Mouse (Mus musculus) common myeloid progenitor, adult 5-6 weeks (primary cell): ENCODE measurements at regions not wholly inside any gene's neighbourhood (a gene's known extent, or its start where the extent isn't known, plus 50 kb on each side); places are given as distances from the start of the nearest gene placed in this dataset.
A peak's percentile ranks its signal among the peaks of the same experiment; 100 is the strongest.

ENCODE experiments used
- ATAC-seq: replicated peaks from 2 replicates; pipeline ENCODE4 v1.8.0; 2016; ENCODE audit warnings: low read depth, mild to moderate bottlenecking, moderate TSS enrichment, inconsistent platforms; ENCODE audit not compliant: poor library complexity, severe bottlenecking

DNA sequence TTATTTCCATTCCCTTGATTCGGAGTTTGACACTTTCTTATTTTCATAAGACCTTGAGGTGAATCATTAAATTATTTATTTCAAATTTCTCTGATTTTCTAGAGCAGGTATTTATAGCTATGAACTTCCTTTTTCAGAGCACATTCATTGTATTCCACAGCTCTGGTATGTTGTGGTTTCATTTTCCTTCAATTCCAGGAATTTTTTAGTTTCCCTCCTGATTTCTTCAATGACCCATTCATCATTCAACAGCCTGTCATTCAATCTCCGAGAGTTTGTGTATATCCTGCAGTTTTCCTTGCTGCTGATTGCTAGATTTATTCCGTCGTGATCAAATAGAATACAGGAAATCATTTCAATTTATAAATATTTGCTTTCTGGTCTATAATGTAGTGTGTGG lies 264.7 kb upstream of the Rtl1 start:
- ATAC-seq = no peak

DNA sequence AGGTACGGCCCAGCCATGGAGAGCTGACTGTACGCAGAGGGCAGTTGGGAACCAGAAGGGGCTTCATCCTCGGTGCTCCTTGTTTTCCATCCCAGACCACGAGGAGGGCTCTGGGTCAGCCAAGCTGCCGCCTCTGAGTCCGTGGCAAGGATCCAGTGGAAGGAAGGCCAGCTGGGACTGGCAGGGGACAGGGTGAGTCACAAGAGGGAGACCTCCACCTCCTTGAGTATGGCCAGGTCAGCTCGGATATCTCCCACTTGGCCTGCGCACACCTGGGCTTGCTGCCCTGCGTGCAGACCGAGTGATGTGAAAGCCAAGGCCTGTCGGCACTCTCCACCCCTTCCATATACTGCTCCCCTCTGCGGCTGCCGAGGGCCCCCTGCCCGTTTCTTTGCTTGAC lies 270.9 kb upstream of the Rtl1 start:
- ATAC-seq = no peak

DNA sequence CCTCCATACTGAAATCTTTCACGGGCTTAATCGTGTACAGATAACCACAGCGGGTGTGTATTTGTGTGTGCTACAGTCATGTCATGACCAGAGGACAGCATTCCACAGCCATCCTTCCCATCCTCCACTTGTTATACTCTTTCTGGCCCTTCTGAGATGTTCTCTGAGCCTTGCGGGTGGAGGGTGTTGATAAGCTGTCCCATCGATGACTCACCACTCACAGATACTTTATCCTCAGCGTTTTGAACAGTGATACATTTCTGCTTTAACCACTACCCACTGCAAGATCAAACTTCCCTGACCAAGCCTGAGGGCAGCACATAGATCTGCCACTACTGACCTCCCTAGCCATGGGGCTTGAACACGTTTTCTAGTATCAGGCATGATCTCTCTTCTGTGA lies 274.3 kb upstream of the Rtl1 start:
- ATAC-seq = no peak

DNA sequence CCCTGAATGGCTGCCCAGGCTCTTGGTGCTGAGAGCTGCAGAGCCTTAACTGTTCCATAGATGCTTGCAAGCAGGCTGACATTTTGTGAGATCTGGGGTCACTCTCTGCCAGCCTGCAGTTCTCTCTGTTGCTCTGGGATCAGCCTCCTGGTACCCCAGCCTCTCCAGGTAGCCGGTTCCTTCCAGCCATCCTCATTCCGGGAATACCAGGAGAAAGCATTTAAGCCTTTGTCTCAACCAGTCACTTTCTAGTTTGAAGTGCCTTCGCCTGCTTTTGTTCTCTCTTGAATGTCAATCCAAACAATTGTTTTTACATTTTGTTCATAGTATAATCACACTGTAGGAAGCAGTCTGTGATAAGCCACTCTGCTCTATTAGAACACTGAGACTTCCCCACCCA lies 281.0 kb upstream of the Rtl1 start:
- ATAC-seq = no peak

DNA sequence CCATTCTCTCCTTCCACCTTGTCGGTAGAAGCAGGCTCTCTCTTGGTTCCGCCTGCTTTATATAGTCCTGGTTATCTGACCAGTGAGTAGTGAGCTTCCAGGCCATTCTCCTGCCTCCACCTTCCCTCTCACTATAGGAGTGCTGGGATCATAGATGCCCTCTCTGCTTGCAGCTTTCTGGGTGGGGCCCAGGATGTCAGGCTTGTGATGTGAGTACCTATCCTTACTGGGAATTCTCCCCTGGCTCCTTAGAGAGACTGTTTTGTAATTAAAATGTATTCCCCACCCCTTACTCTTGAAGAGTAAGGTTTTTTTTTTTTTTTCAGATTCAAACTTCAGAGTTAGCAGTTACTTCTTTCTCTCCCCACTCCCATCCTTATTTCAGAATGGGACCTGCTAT lies 291.1 kb upstream of the Rtl1 start:
- no peak for ATAC-seq

DNA sequence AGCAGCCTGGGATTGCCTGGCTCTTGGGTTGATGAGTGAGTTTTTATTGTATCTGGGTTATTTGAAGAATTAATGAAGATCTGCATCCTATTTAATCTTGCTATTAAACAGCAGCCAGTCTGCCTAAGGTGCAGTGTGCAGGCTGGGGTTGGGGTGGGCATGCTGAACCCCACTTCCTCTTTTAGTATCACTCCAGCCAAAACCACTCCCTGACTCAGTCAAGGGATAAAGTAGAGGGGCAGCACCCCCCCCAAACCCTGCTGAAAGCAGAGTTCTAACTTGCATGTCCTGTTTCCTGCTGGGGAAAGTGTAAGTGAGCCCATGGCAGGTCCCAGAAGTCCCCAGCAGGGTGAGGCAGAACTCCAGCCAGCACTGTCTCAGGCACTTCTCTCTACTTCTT lies 292.7 kb upstream of the Rtl1 start:
- peak; percentile 88 for ATAC-seq

DNA sequence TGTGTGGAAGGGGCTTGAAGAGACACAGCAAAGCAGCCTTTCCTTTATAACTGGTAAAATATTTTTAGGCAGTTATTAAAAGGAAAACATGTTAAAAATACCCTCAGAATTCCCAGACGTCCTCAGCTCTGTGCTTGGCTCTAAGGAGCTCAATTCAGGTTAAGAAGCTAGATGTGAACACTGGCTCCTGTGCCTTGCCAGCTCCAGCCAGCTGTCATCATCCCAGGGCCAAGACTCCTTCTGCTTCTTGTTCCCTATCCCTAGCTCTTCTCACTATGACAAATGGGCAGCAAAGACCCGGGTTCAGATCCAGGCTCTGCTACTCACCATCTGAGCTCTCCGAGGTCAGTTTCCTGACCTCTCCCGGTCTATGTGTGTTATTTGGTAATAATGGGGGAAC lies 293.5 kb upstream of the Rtl1 start:
- no peak for ATAC-seq

DNA sequence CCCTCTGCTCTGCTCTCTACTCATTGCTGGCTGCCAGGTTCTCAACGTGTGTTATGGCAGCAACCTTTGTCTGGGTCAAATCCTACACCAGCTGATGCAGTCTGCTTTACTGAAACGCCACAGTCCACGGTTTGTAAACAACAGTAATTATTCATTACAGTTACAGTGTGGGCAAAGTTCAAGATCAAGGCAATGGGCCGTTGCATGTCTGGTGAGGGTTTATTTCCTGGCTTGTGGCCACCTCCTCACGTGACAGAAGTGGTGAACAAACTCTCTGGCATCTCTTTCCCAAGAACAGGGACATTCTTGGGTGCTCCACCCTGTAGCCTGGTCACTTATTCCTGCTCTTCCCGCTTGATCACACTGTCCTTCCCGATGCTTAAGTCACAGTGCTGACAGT lies 295.3 kb upstream of the Rtl1 start:
- ATAC-seq = no peak

DNA sequence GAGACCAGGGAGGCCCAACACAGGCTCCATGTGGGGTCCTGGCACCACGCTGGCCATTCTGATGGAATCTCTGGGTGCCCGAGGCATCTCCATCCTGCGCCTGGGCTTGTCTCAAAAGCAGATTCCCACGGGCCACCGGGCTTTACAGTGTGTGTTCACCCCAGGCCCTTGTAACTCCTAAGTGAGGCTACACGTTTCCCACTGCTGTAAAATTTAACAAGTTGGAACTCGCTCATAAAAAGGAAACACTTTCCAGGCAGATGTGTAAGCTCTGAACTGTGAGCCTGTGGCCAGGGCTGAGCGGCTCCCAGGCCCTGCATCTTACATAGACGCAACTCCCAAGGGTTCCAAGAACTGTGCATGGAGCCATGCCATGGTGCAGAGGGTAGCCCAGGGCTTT lies 296.3 kb upstream of the Rtl1 start:
- ATAC-seq = no peak

DNA sequence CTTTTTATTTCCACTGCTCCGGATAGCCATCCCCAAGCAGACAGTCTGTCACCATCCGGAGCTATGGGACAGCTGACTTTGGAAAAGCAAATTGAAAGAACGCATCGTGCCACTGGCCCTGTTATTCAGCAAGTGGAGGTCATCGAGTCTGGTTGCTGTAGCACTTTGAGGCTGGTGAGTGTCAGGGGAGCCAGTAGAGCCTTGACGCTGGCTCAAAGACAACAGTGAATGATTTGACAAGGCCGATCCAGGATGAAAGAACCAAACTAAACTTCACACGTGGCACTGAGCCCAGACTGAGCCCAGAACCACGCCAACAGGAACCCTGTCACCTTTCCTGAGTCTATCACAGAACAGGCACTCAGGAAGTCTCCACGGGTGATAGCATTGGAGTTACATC lies 296.8 kb upstream of the Rtl1 start:
- ATAC-seq = no peak

DNA sequence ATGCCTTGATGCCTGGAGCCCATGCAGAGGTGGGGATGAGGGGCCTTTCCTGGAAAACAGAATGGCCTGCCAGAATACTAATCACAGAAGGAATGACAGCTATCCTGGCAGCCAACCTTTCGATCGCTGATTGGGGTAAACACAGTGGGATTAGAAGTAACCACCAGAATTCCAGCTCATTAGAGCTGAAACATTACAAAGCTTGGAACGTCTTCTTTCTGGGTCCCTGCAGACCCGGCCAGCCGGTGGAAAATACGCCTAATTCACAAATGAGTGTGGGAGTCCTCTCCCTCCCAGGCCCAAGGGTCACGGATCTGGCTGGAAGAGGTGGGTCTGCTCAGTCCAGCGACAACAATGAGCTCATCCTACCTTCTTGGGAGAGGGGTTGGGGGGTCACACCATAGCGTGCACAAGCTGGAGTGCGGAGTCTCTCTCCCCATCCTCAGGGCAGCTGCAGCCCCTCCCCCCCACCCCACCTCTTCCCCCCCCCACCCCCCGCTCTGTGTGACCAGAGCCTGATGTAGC lies 297.8 kb upstream of the Rtl1 start:
- ATAC-seq = no peak

DNA sequence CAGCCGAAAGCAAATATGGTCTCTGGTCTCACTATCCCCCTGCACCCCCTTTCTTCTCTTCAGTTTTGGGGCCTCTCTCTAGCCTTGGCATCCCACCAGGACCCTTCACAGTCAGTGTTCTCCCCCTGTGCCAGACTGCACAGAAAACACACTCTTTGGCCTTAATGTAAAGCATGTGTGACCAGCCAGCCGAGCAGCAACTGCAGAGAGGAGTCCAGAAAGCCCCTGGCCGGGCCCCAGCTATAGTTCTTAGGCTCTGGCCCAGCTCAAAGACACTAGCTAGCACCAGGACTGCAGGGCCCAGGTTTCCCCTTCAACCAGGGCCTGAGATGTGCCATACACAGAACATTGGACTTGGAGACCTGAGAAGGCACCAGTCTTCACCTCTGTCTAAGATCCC lies 299.3 kb upstream of the Rtl1 start:
- ATAC-seq = no peak

DNA sequence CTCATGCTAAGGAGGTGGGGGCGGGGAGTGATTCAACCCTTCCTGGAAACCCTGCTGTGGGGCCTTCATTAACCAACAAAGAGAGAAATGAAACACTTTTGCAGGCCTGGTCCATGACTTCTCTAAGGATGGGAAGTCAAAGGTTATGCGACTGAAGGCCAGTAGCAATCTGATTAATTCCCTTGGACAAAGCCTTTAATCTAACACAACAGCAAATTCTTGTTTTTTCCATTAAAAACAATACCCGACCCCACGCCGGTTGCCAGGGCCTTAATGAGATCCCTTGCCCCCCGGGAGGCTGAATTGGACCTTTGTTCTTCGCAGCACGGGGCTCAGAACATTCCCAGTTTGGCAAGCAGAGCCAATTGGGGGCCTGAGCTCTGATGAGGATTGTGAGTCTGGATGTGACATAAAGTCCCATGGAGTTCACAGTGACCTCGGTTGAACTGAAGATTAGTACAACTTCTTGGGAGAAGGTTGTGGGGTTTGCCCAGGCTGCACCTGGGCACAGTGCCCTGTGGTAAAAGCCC lies 310.9 kb upstream of the Rtl1 start:
- no peak for ATAC-seq

DNA sequence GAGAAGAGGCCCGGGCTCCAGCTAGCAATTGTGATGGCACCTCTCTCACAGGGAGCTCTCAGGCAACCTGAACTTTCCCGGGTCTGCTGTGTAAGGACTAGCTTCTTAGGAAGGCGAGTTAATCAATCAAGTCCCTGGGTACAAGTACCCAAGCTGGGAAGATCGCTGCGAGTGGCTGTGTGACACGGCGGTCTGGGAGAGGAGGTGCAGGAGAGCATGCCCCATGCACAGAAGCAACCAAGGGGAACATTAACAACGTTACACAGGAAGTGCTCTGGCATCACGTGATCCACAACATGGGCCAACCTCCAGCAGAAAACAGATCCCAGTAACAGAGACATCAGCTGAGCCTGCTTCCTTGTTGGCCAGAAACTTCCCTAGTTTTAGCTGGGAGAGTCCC lies 311.4 kb upstream of the Rtl1 start:
- ATAC-seq = no peak

DNA sequence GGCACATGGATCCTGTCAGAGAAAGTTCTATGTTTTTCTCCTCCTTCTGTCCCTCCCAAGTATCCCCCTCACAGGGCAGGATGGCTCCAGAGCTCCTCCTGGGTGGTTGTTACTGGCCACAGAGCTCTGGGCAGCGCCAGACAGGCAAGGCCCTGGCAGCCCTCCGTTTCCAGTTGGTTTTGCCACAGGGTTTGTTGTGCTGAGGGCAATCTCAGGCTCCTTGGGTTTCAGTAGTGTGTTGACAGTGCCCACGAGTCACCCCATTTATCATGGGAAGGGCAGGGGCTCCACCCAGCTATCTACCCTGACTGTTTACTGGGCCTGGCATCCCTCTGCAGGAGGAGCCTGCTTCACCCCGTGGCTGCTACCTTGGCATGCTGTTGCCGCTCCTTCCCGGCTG lies 317.6 kb upstream of the Rtl1 start:
- ATAC-seq = no peak

DNA sequence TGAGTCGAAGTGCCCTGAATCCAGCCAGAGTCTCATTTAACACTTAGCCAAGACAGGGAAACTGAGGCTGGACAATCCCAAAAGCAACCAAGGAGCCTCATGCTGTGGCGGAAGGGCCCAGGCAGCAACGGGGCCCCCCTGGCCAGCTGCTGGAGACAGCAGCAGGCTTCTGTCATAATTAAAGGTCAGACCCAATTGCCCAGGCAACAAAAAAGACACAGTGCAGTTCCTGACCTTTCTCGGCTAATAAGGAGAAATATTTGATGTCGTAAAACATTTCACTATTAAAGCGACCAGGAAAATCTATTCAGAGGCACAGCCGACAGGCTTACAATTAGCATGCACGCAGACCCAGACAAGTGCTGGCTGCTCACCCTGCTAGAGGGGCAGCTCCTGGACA lies 318.8 kb upstream of the Rtl1 start:
- ATAC-seq = no peak

DNA sequence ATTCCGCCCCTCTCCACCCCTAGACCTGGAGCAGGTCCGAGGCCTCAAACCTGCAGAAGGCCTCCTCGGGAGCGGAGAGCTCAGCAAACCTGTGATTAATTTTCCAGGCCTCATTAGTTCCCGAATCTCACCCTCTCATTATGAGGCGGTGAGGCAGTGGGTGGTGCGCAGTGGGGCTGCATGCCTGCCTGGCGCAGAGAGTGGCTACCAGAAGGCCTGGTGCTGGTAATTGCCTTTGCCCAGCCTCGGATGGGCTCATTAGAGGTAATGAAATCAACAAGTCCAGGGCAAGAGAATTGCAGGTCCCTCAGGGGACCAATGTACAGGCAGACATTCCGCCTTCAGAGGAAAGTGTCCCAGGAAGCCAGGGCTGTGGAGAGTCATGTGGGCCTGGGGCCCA lies 322.0 kb upstream of the Rtl1 start:
- no peak for ATAC-seq

DNA sequence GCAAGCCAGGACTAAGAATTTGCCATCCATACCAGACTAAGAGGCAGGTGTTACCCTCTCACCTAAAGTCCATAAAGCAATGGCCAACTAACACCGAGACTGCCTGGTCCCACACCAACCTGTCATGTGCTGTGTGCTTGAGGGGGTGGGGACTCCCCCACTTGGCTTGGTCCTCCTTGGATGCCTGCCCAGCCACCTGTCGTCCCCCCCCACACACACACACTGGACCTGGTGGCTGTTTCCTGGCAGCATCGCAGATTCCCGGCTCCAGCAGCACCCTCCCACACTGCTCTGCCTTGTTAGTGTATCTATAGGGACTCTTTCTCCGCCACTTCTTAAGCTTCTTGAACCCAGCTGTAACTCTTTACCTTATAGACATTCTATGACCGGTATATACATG lies 325.7 kb upstream of the Rtl1 start:
- ATAC-seq = no peak

DNA sequence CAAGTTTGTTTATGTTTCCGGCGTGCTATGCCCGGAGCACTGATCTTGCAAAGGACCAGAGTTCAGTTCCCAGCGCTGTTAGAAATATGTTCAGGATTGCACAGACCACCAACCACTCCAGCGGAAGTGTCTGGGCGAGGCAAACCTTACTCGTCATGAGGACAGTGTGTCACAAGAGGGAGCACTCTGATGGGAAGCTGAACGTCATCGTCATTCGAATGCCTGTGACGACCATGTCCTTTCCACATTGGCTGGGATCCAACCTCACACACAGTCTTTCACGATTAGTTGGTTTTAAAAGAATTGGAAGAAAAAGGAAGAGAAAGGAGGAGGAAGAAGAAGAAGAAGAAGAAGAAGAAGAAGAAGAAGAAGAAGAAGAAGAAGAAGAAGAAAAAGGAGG lies 326.5 kb upstream of the Rtl1 start:
- 0 out of 2 replicates have a peak, but pooled peaks have one; percentile 54 for ATAC-seq

DNA sequence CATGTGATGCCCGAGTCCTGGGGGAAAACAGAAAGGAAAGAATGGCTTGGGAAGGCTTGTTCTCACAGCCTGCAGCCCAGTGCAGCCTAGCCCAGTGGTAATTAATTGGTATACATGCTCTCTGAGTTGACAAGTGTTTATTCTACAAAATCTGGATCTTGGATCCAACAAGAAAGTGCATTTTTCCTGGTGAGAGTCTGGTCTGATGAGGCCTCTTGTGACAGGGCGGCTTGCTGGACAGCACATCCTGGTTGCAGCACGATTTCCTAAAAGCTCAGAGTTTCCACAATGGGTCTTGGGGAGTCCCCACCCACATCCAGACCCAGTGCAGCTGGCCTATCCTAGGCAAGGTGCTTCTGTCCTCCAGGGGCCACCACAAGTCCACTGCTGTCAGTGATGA lies 332.7 kb upstream of the Dio3 start:
- no peak for ATAC-seq

DNA sequence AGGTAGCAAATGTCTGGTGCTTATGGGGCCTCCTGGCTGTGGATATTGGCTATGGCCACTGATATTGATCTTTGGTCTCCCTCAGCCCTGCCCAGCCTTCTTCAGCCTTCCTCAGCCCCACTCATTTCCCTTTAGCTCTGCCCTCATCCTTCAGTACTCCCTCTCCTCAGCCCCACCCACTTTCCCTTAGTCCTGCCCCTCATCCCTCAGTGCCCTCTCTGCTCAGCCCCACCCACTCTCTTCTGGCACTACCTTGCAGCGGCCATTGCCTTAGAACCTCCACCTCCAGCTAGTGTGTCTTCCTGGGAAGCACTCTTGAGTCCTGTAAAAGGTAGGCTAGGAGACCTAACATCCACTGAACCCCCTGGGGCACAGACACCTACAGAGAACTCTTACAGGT lies 331.9 kb upstream of the Dio3 start:
- ATAC-seq = no peak

DNA sequence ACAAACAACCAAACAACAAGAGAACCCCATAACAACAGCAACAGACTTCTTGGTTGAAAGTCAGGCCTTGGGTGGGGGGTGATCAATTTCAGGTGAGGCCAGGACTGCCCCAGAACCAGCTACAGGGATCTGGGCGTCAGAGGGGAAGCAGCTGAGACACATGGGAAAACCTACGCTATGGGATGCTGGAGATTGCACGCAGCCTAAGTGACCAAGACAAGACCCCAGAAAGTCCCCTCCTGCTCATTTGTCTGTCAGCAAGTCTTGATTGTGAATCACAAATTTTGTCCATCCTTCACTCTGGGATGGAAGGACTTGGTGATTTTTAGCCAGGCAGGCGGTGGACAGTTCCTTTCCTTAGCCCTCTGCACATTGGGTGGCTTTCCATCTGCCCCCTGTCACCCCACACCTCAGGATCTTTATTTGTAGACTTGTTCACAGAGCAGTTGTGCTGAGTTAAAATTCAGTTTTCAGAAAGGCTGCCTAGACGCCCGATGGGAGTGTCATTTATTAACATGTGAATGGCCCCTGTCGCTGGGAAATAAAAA lies 330.9 kb upstream of the Dio3 start:
- no peak for ATAC-seq
